ENCODE assay signal across 29 mouse cellular contexts in the genomic region with DNA sequence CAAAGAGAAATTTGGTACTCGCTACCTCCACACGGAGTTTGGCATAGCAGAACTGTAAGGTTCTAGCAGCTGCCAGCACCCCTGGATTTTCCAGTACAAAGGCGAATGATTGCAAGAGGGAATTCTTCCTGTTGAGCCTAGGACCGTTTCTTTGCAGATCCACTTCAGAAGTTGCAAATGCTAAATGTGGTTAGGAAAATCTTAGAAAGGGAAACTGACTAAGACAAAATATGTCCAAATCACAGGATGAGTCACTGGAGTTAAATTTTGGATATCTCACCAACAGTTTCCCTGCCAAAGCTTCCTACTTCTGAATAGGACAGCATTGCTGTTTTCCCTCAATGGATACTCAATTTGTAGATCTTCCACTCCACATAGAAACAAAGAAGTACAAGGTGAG.
A peak's percentile ranks its signal among the peaks of the same experiment; 100 is the strongest.
DNase-seq lines count a peak whose midpoint lies in the region; ATAC-seq and TF ChIP-seq lines count a peak whose summit lies in the region.
"Had no signal": no experiment of that assay in that cellular context is flagged by ENCODE, and none has a peak within 500 bp of the region (broad histone marks: within the 10 kb centered on the region; RNA-seq: fewer than 3 reads in every experiment).

No protein-coding gene starts in this region.

- WGBS in midbrain, embryonic 11.5 days, result 90% methylated on average over 4 of the region's 4 CpGs
- WGBS in midbrain, embryonic 10.5 days, result 91% methylated on average over 4 of the region's 4 CpGs
- WGBS in intestine, embryonic 15.5 days, result 85% methylated on average over 4 of the region's 4 CpGs

- H3K79me2 ChIP-seq in C2C12 (ENCODE audit: control insufficient read depth, insufficient read depth), result no peaks in the 10 kb centered on the region

- no peaks in the 10 kb centered on the region for H3K27me3 ChIP-seq in midbrain, embryonic 11.5 days (ENCODE audit: control insufficient read depth, insufficient read depth, low read length)
- H3K27me3 ChIP-seq in midbrain, embryonic 10.5 days (ENCODE audit: low read depth, poor library complexity, severe bottlenecking), result no peaks in the 10 kb centered on the region
- no peaks in the 10 kb centered on the region for H3K27me3 ChIP-seq in C2C12 (ENCODE audit: control insufficient read depth, insufficient read depth, insufficient read length)
- H3K27me3 ChIP-seq in intestine, embryonic 15.5 days (replicated peaks), result no peaks in the 10 kb centered on the region
- H3K27me3 ChIP-seq: forebrain, embryonic 13.5 days; hindbrain, embryonic 12.5 days; limb, embryonic 13.5 days; lung, embryonic 15.5 days; megakaryocyte, embryonic 14.5 days; neural tube, embryonic 15.5 days had no signal

- H3K4me2 ChIP-seq in midbrain, embryonic 11.5 days, result no peak overlapping the region
- no peak overlapping the region for H3K4me2 ChIP-seq in intestine, embryonic 15.5 days (replicated peaks)
- H3K4me2 ChIP-seq: forebrain, embryonic 13.5 days; heart, embryonic 11.5 days; hindbrain, embryonic 12.5 days; limb, embryonic 13.5 days; liver, embryonic 11.5 days; lung, embryonic 15.5 days; neural tube, embryonic 15.5 days had no signal

- no peak for ATAC-seq in midbrain, embryonic 11.5 days (ENCODE audit: low FRiP score)
- ATAC-seq in intestine, embryonic 15.5 days, result no peak
- no peak for ATAC-seq in megakaryocyte, adult 5-6 weeks (ENCODE audit: poor library complexity, severe bottlenecking)
- ATAC-seq: forebrain, embryonic 13.5 days; hindbrain, postnatal 0 days; intestine, embryonic 16.5 days had no signal

- no peak overlapping the region for H3ac ChIP-seq in C2C12 (ENCODE audit: control insufficient read depth, insufficient read length, low read depth)

- no peak overlapping the region for H3K27ac ChIP-seq in midbrain, embryonic 11.5 days (ENCODE audit: low read depth, low read length)
- H3K27ac ChIP-seq in midbrain, embryonic 10.5 days (replicated peaks), result no peak overlapping the region
- H3K27ac ChIP-seq in intestine, embryonic 15.5 days, result no peak overlapping the region
- H3K27ac ChIP-seq: forebrain, embryonic 13.5 days; hindbrain, embryonic 12.5 days; hindbrain, postnatal 0 days; limb, embryonic 13.5 days; lung, embryonic 15.5 days; neural tube, embryonic 15.5 days had no signal

- no peak overlapping the region for H3K4me3 ChIP-seq in midbrain, embryonic 11.5 days (ENCODE audit: low read depth, low read length)
- no peak overlapping the region for H3K4me3 ChIP-seq in midbrain, embryonic 10.5 days
- H3K4me3 ChIP-seq in C2C12 (ENCODE audit: insufficient read depth, poor library complexity, severe bottlenecking), result no peak overlapping the region
- H3K4me3 ChIP-seq in intestine, embryonic 15.5 days (replicated peaks), result no peak overlapping the region
- H3K4me3 ChIP-seq: forebrain, embryonic 13.5 days; hindbrain, embryonic 12.5 days; limb, embryonic 13.5 days; lung, embryonic 15.5 days; megakaryocyte, embryonic 14.5 days; neural tube, embryonic 15.5 days had no signal

- H3K9me3 ChIP-seq in midbrain, embryonic 11.5 days (ENCODE audit: control insufficient read depth, low read length), result no peaks in the 10 kb centered on the region
- H3K9me3 ChIP-seq in midbrain, embryonic 10.5 days (replicated peaks), result no peaks in the 10 kb centered on the region
- no peaks in the 10 kb centered on the region for H3K9me3 ChIP-seq in intestine, embryonic 15.5 days
- H3K9me3 ChIP-seq: forebrain, embryonic 13.5 days; hindbrain, embryonic 12.5 days; limb, embryonic 13.5 days; lung, embryonic 15.5 days; megakaryocyte, embryonic 14.5 days; neural tube, embryonic 15.5 days had no signal

- no peaks in the 10 kb centered on the region for H3K79me3 ChIP-seq in C2C12 (ENCODE audit: low read depth)

- no peaks in the 10 kb centered on the region for H3K36me3 ChIP-seq in midbrain, embryonic 11.5 days (ENCODE audit: control insufficient read depth, insufficient read depth, low read length)
- peaks cover 14% of the 10 kb centered on the region for H3K36me3 ChIP-seq in midbrain, embryonic 10.5 days
- H3K36me3 ChIP-seq in C2C12 (ENCODE audit: control insufficient read depth, insufficient read depth), result peaks cover 7% of the 10 kb centered on the region
- H3K36me3 ChIP-seq in intestine, embryonic 15.5 days, result no peaks in the 10 kb centered on the region
- H3K36me3 ChIP-seq: limb, embryonic 13.5 days; lung, embryonic 15.5 days had no signal

- no peak overlapping the region for H3K9ac ChIP-seq in midbrain, embryonic 11.5 days (ENCODE audit: low read length)
- no peak overlapping the region for H3K9ac ChIP-seq in intestine, embryonic 15.5 days
- H3K9ac ChIP-seq: forebrain, embryonic 13.5 days; hindbrain, embryonic 12.5 days; limb, embryonic 13.5 days; lung, embryonic 15.5 days; neural tube, embryonic 15.5 days had no signal

- DNase-seq in midbrain, embryonic 11.5 days (ENCODE audit: low spot score, missing footprints), result peak; percentile 62
- DNase-seq in midbrain, embryonic 10.5 days (ENCODE audit: low spot score), result no peak
- peak; percentile 73 for DNase-seq in brain, adult 2 months (ENCODE audit: low read depth, low spot score)
- DNase-seq in B cell, adult 2 months, result no peak
- DNase-seq: adrenal gland, postnatal 25 days; cerebellum, adult 18-20 months; cerebellum, postnatal 10 days; heart, postnatal 36 days; kidney, adult 9 months; kidney, postnatal 10 days; lung, postnatal 36 days; midbrain, embryonic 14.5 days; retina, postnatal 1 day; spleen, adult 18-20 months; thymus, adult 18-20 months; thymus, postnatal 25 days had no signal

- no peaks in the 10 kb centered on the region for H3K4me1 ChIP-seq in midbrain, embryonic 11.5 days (ENCODE audit: control insufficient read depth, insufficient read depth, low read length)
- H3K4me1 ChIP-seq in midbrain, embryonic 10.5 days, result no peaks in the 10 kb centered on the region
- H3K4me1 ChIP-seq in intestine, embryonic 15.5 days (replicated peaks), result no peaks in the 10 kb centered on the region
- H3K4me1 ChIP-seq: forebrain, embryonic 13.5 days; hindbrain, embryonic 12.5 days; limb, embryonic 13.5 days; lung, embryonic 15.5 days; megakaryocyte, embryonic 14.5 days; neural tube, embryonic 15.5 days had no signal

- TF ChIP-seq CTCF in C2C12 (IDR thresholded peaks at IDR 0.05; ENCODE audit: control insufficient read depth, insufficient read depth, insufficient read length), result no peak

TF ChIP-seq in C2C12, 6 proteins besides CTCF, POLR2A, EP300 and RAD21:
- TF ChIP-seq CEBPB (IDR thresholded peaks at IDR 0.05; ENCODE audit: low read depth) (peak; percentile 17), MYOD1 (IDR thresholded peaks at IDR 0.05; ENCODE audit: control insufficient read depth, insufficient read length, low read depth) (no peak), MYOG (IDR thresholded peaks at IDR 0.05; ENCODE audit: control insufficient read depth, extremely low read depth, insufficient read length) (no peak)

Comparison
In these comparisons a context has a peak if more than half of its experiments do, and no peak if none do; other contexts are left out.
1. DNase-seq: peak in midbrain, embryonic 11.5 days (single experiment) and brain, adult 2 months (single experiment); none in midbrain, embryonic 10.5 days (single experiment) and B cell, adult 2 months (0 of 2).